Mouse (Mus musculus) monocyte, adult 59 days (primary cell): ENCODE measurements around the gene Zfp534. TPM values are rescaled to one million over a fixed set of nuclear protein-coding genes. Genes with fewer than 3 reads are reported as not detected.

Source experiments
- total RNA-seq, 2 experiments: library from RNA; stranded (reverse); gene quantifications; one replicate each; pipeline ENCODE4 v1.2.4; 2023

Zfp534 gene
- total RNA-seq: not detected

GRCm38 (mm10) chr4:147702453-147702852 is at the start of gene Zfp534:
Gene Zfp534 (minus strand): TSS chr4:147702553.

GRCm38 (mm10) chr4:147642413-147642812 is 59.9 kb downstream of the Zfp534 start, which contains the start of gene Zfp979:
Gene Zfp979 (minus strand): TSS chr4:147642513.

Other genes starting within 250 kb of the Zfp534 start
- gene Zfp982, start 210.1 kb downstream of the Zfp534 start, total RNA-seq: under 1 TPM in 1 of 2 experiments, not detected in 1; 0.70 TPM
- under 1 TPM; 0.13 to 0.21 TPM for gene Gm16503, start 162.3 kb downstream of the Zfp534 start, total RNA-seq
- not detected for gene Zfp985, start 149.3 kb downstream of the Zfp534 start, total RNA-seq
- gene Zfp979, start 60.0 kb downstream of the Zfp534 start, total RNA-seq: not detected
- 10 to 100 TPM; 11.4 to 14.7 TPM for gene Zfp984, start 107.2 kb upstream of the Zfp534 start, total RNA-seq
- 1 to 10 TPM; 2.9 to 3.2 TPM for gene Zfp933, start 145.8 kb upstream of the Zfp534 start, total RNA-seq
- 10 to 100 TPM; 28.4 to 30.4 TPM for gene Miip, start 166.3 kb upstream of the Zfp534 start, total RNA-seq
- gene Fv1, start 166.4 kb upstream of the Zfp534 start, total RNA-seq: 1 to 10 TPM; 6.6 to 6.7 TPM
- gene Mfn2, start 202.2 kb upstream of the Zfp534 start, total RNA-seq: 10 to 100 TPM; 35.3 to 37.7 TPM
- 10 to 100 TPM; 32.7 to 34.8 TPM for gene Plod1, start 234.2 kb upstream of the Zfp534 start, total RNA-seq
- 10 to 100 TPM; 57.4 to 67.8 TPM for gene 2510039O18Rik, start 238.3 kb upstream of the Zfp534 start, total RNA-seq